Mouse (Mus musculus): ENCODE measurements at regions not wholly inside any gene's neighbourhood (a gene's known extent, or its start where the extent isn't known, plus 50 kb on each side); places are given as distances from the start of the nearest gene placed in this dataset.

- TF ChIP-seq POLR2A (IDR thresholded peaks at IDR 0.05; ENCODE audit: low read depth, low read length) (no peak), CTCF (IDR thresholded peaks at IDR 0.05; ENCODE audit: borderline replicate concordance, insufficient read depth, low read length) (no peak)
Observed at GRCm38 (mm10) chr7:115014253-115014998, 270.9 kb downstream of the Insc start.

GRCm38 (mm10) chr7:115019369-115019958 is 276.0 kb downstream of the Insc start:
- no peak for TF ChIP-seq CTCF (IDR thresholded peaks at IDR 0.05; ENCODE audit: borderline replicate concordance, insufficient read depth, low read length)
- no peak for TF ChIP-seq POLR2A (IDR thresholded peaks at IDR 0.05; ENCODE audit: low read depth, low read length)
- Histone ChIP-seq H3K4me1 (ENCODE audit: control insufficient read depth, insufficient read depth, low read length) (no peaks in the 10 kb centered on the region), H3K27ac (ENCODE audit: insufficient read depth, low read length) (no peak overlapping the region), H3K4me3 (ENCODE audit: insufficient read depth, low read length) (no peak overlapping the region)

More at GRCm38 (mm10) chr7:115014253-115014998, 270.9 kb downstream of the Insc start:
- Histone ChIP-seq H3K27ac (ENCODE audit: insufficient read depth, low read length) (no peak overlapping the region), H3K4me3 (ENCODE audit: insufficient read depth, low read length) (no peak overlapping the region), H3K4me1 (ENCODE audit: control insufficient read depth, insufficient read depth, low read length) (no peaks in the 10 kb centered on the region)

GRCm38 (mm10) chr7:115020023-115020422 is 276.5 kb downstream of the Insc start:
- Histone ChIP-seq H3K4me3 (ENCODE audit: insufficient read depth, low read length) (no peak overlapping the region), H3K27ac (ENCODE audit: insufficient read depth, low read length) (no peak overlapping the region), H3K4me1 (ENCODE audit: control insufficient read depth, insufficient read depth, low read length) (no peaks in the 10 kb centered on the region)
- no peak for TF ChIP-seq POLR2A (IDR thresholded peaks at IDR 0.05; ENCODE audit: low read depth, low read length)
- no peak for TF ChIP-seq CTCF (IDR thresholded peaks at IDR 0.05; ENCODE audit: borderline replicate concordance, insufficient read depth, low read length)

- H3K4me1 ChIP-seq (ENCODE audit: control insufficient read depth, insufficient read depth, low read length), result no peaks in the 10 kb centered on the region
- no peak overlapping the region for H3K4me3 ChIP-seq (ENCODE audit: insufficient read depth, low read length)
Observed at GRCm38 (mm10) chr7:115025803-115026202, 282.3 kb downstream of the Insc start.

GRCm38 (mm10) chr7:115027685-115028084 is 284.2 kb downstream of the Insc start:
- Histone ChIP-seq H3K4me3 (ENCODE audit: insufficient read depth, low read length) (no peak overlapping the region), H3K27ac (ENCODE audit: insufficient read depth, low read length) (no peak overlapping the region), H3K4me1 (ENCODE audit: control insufficient read depth, insufficient read depth, low read length) (no peaks in the 10 kb centered on the region)
- no peak for TF ChIP-seq CTCF (IDR thresholded peaks at IDR 0.05; ENCODE audit: borderline replicate concordance, insufficient read depth, low read length)
- TF ChIP-seq POLR2A (IDR thresholded peaks at IDR 0.05; ENCODE audit: low read depth, low read length), result no peak

More at GRCm38 (mm10) chr7:115025803-115026202, 282.3 kb downstream of the Insc start:
- TF ChIP-seq CTCF (IDR thresholded peaks at IDR 0.05; ENCODE audit: borderline replicate concordance, insufficient read depth, low read length), result no peak
- TF ChIP-seq POLR2A (IDR thresholded peaks at IDR 0.05; ENCODE audit: low read depth, low read length), result no peak
- no peak overlapping the region for H3K27ac ChIP-seq (ENCODE audit: insufficient read depth, low read length)

GRCm38 (mm10) chr7:115033987-115034386 is 290.5 kb downstream of the Insc start:
- TF ChIP-seq POLR2A (IDR thresholded peaks at IDR 0.05; ENCODE audit: low read depth, low read length) (no peak), CTCF (IDR thresholded peaks at IDR 0.05; ENCODE audit: borderline replicate concordance, insufficient read depth, low read length) (no peak)
- Histone ChIP-seq H3K4me3 (ENCODE audit: insufficient read depth, low read length) (no peak overlapping the region), H3K27ac (ENCODE audit: insufficient read depth, low read length) (no peak overlapping the region), H3K4me1 (ENCODE audit: control insufficient read depth, insufficient read depth, low read length) (no peaks in the 10 kb centered on the region)

GRCm38 (mm10) chr7:115055527-115055926 is 312.0 kb downstream of the Insc start:
- no peak overlapping the region for H3K4me3 ChIP-seq (ENCODE audit: insufficient read depth, low read length)
- H3K27ac ChIP-seq (ENCODE audit: insufficient read depth, low read length), result no peak overlapping the region
- H3K4me1 ChIP-seq (ENCODE audit: control insufficient read depth, insufficient read depth, low read length), result no peaks in the 10 kb centered on the region
- no peak for TF ChIP-seq CTCF (IDR thresholded peaks at IDR 0.05; ENCODE audit: borderline replicate concordance, insufficient read depth, low read length)

GRCm38 (mm10) chr7:115056992-115057645 is 313.6 kb downstream of the Insc start:
- Histone ChIP-seq H3K27ac (ENCODE audit: insufficient read depth, low read length) (no peak overlapping the region), H3K4me1 (ENCODE audit: control insufficient read depth, insufficient read depth, low read length) (no peaks in the 10 kb centered on the region), H3K4me3 (ENCODE audit: insufficient read depth, low read length) (no peak overlapping the region)
- no peak for TF ChIP-seq CTCF (IDR thresholded peaks at IDR 0.05; ENCODE audit: borderline replicate concordance, insufficient read depth, low read length)
- TF ChIP-seq POLR2A (IDR thresholded peaks at IDR 0.05; ENCODE audit: low read depth, low read length), result no peak

GRCm38 (mm10) chr7:115057736-115058135 is 314.2 kb downstream of the Insc start:
- Histone ChIP-seq H3K4me3 (ENCODE audit: insufficient read depth, low read length) (no peak overlapping the region), H3K4me1 (ENCODE audit: control insufficient read depth, insufficient read depth, low read length) (no peaks in the 10 kb centered on the region), H3K27ac (ENCODE audit: insufficient read depth, low read length) (no peak overlapping the region)
- TF ChIP-seq CTCF (IDR thresholded peaks at IDR 0.05; ENCODE audit: borderline replicate concordance, insufficient read depth, low read length), result no peak
- no peak for TF ChIP-seq POLR2A (IDR thresholded peaks at IDR 0.05; ENCODE audit: low read depth, low read length)

- no peak overlapping the region for H3K4me3 ChIP-seq (ENCODE audit: insufficient read depth, low read length)
- no peak overlapping the region for H3K27ac ChIP-seq (ENCODE audit: insufficient read depth, low read length)
- no peaks in the 10 kb centered on the region for H3K4me1 ChIP-seq (ENCODE audit: control insufficient read depth, insufficient read depth, low read length)
- TF ChIP-seq CTCF (IDR thresholded peaks at IDR 0.05; ENCODE audit: borderline replicate concordance, insufficient read depth, low read length), result no peak
- no peak for TF ChIP-seq POLR2A (IDR thresholded peaks at IDR 0.05; ENCODE audit: low read depth, low read length)
Observed at GRCm38 (mm10) chr7:115060171-115060570, 316.7 kb downstream of the Insc start.
